Mouse (Mus musculus): Measurements from ENCODE around the gene Uhrf1. TPM values are rescaled to one million over a fixed set of nuclear protein-coding genes. Genes with fewer than 3 reads are reported as not detected.

Uhrf1 gene
- polyA plus RNA-seq, 1 experiment from 2014 or later: 48.1 TPM

GRCm38 (mm10) chr17:56281193-56281592 lies 21.9 kb upstream of the Uhrf1 start:
- Histone ChIP-seq H3K27me3 (replicated peaks; ENCODE audit: control insufficient read depth, insufficient read depth, low read length) (no peaks in the 10 kb centered on the region), H3K9me3 (ENCODE audit: control insufficient read depth, low read length) (no peaks in the 10 kb centered on the region), H3K36me3 (ENCODE audit: control insufficient read depth, insufficient read depth) (no peaks in the 10 kb centered on the region), H3K27ac (ENCODE audit: low read length) (no peak overlapping the region), H3K4me3 (replicated peaks; ENCODE audit: low read length) (no peak overlapping the region), H3K4me2 (ENCODE audit: low read length) (no peak overlapping the region), H3K9ac (replicated peaks; ENCODE audit: low read depth, low read length) (no peak overlapping the region), H3K4me1 (replicated peaks; ENCODE audit: control insufficient read depth, insufficient read depth, low read length) (peaks cover 8% of the 10 kb centered on the region)
- WGBS: 91% methylated on average over 12 of the region's 12 CpGs
- ATAC-seq: no peak

DNA sequence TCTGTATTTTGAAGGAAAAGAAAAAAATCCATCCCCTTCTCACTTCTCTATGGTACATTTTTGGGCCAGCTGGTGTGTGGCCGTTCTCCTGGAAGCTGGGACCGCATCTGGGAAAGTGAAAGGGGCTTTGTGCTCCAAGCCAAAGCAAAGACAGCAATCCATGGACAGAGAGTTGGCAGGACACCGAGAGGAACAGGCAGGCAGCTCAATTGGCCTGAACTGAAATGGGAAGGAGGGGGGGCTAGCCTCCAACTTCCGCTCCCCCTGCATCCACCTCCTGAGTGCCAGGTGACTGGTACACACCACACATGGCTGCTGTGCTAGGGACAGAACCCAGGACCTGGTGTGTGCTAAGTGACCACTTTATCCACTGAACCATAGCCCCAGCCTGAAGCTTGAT lies 20.3 kb upstream of the Uhrf1 start:
- no peaks in the 10 kb centered on the region for H3K36me3 ChIP-seq (ENCODE audit: control insufficient read depth, insufficient read depth)
- 69% methylated on average over 4 of the region's 4 CpGs for WGBS
- no peak overlapping the region for H3K4me2 ChIP-seq (ENCODE audit: low read length)
- H3K4me1 ChIP-seq (replicated peaks; ENCODE audit: control insufficient read depth, insufficient read depth, low read length): no peaks in the 10 kb centered on the region
- H3K9ac ChIP-seq (replicated peaks; ENCODE audit: low read depth, low read length): no peak overlapping the region
- no peak for ATAC-seq
- H3K27ac ChIP-seq (ENCODE audit: low read length): no peak overlapping the region
- no peaks in the 10 kb centered on the region for H3K27me3 ChIP-seq (replicated peaks; ENCODE audit: control insufficient read depth, insufficient read depth, low read length)
- no peaks in the 10 kb centered on the region for H3K9me3 ChIP-seq (ENCODE audit: control insufficient read depth, low read length)
- no peak overlapping the region for H3K4me3 ChIP-seq (replicated peaks; ENCODE audit: low read length)

- no peaks in the 10 kb centered on the region for H3K36me3 ChIP-seq (ENCODE audit: control insufficient read depth, insufficient read depth)
- 90% methylated on average over 8 of the region's 8 CpGs for WGBS
- H3K4me3 ChIP-seq (replicated peaks; ENCODE audit: low read length): no peak overlapping the region
- H3K9ac ChIP-seq (replicated peaks; ENCODE audit: low read depth, low read length): no peak overlapping the region
- no peak overlapping the region for H3K27ac ChIP-seq (ENCODE audit: low read length)
- no peak overlapping the region for H3K4me2 ChIP-seq (ENCODE audit: low read length)
- no peaks in the 10 kb centered on the region for H3K9me3 ChIP-seq (ENCODE audit: control insufficient read depth, low read length)
- H3K27me3 ChIP-seq (replicated peaks; ENCODE audit: control insufficient read depth, insufficient read depth, low read length): no peaks in the 10 kb centered on the region
- no peak for ATAC-seq
- H3K4me1 ChIP-seq (replicated peaks; ENCODE audit: control insufficient read depth, insufficient read depth, low read length): no peaks in the 10 kb centered on the region
These were observed 19.8 kb upstream of the Uhrf1 start for GRCm38 (mm10) chr17:56283316-56283715.

- 96% methylated on average over 11 of the region's 11 CpGs for WGBS
These were observed 17.1 kb upstream of the Uhrf1 start for GRCm38 (mm10) chr17:56285995-56286394.

GRCm38 (mm10) chr17:56287830-56288229 lies 15.3 kb upstream of the Uhrf1 start:
- 58% methylated on average over 3 of the region's 3 CpGs for WGBS
- Histone ChIP-seq H3K9me3 (ENCODE audit: control insufficient read depth, low read length) (no peaks in the 10 kb centered on the region), H3K4me3 (replicated peaks; ENCODE audit: low read length) (no peak overlapping the region), H3K9ac (replicated peaks; ENCODE audit: low read depth, low read length) (no peak overlapping the region), H3K4me1 (replicated peaks; ENCODE audit: control insufficient read depth, insufficient read depth, low read length) (peaks cover 11% of the 10 kb centered on the region), H3K27me3 (replicated peaks; ENCODE audit: control insufficient read depth, insufficient read depth, low read length) (no peaks in the 10 kb centered on the region), H3K4me2 (ENCODE audit: low read length) (no peak overlapping the region), H3K36me3 (ENCODE audit: control insufficient read depth, insufficient read depth) (no peaks in the 10 kb centered on the region), H3K27ac (ENCODE audit: low read length) (no peak overlapping the region)
- ATAC-seq: no peak

More at GRCm38 (mm10) chr17:56285995-56286394, 17.1 kb upstream of the Uhrf1 start:
- Histone ChIP-seq H3K9me3 (ENCODE audit: control insufficient read depth, low read length) (no peaks in the 10 kb centered on the region), H3K4me2 (ENCODE audit: low read length) (no peak overlapping the region), H3K36me3 (ENCODE audit: control insufficient read depth, insufficient read depth) (no peaks in the 10 kb centered on the region), H3K27ac (ENCODE audit: low read length) (no peak overlapping the region), H3K9ac (replicated peaks; ENCODE audit: low read depth, low read length) (no peak overlapping the region), H3K4me3 (replicated peaks; ENCODE audit: low read length) (no peak overlapping the region), H3K4me1 (replicated peaks; ENCODE audit: control insufficient read depth, insufficient read depth, low read length) (peaks cover 11% of the 10 kb centered on the region), H3K27me3 (replicated peaks; ENCODE audit: control insufficient read depth, insufficient read depth, low read length) (no peaks in the 10 kb centered on the region)
- no peak for ATAC-seq

DNA sequence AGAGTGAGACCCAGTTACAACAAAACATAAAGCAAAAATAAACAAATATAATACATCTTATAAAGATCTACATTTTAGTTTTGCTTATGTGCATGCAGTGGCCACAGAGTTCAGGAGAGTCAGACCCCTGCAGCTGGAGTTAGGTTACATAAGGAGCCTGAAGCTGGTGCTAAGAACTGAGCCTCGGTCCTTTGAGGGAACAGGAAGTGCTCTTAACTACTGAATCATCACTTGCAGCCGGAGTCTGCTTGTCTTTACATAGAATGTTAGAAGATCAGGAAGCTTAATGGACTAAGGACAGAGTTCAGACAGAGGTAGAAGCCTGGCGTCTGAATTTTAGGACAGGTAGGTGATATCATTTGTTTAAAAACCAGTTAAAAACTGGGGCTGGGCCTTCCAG lies 14.3 kb upstream of the Uhrf1 start:
- Histone ChIP-seq H3K4me2 (ENCODE audit: low read length) (no peak overlapping the region), H3K9ac (replicated peaks; ENCODE audit: low read depth, low read length) (no peak overlapping the region)

DNA sequence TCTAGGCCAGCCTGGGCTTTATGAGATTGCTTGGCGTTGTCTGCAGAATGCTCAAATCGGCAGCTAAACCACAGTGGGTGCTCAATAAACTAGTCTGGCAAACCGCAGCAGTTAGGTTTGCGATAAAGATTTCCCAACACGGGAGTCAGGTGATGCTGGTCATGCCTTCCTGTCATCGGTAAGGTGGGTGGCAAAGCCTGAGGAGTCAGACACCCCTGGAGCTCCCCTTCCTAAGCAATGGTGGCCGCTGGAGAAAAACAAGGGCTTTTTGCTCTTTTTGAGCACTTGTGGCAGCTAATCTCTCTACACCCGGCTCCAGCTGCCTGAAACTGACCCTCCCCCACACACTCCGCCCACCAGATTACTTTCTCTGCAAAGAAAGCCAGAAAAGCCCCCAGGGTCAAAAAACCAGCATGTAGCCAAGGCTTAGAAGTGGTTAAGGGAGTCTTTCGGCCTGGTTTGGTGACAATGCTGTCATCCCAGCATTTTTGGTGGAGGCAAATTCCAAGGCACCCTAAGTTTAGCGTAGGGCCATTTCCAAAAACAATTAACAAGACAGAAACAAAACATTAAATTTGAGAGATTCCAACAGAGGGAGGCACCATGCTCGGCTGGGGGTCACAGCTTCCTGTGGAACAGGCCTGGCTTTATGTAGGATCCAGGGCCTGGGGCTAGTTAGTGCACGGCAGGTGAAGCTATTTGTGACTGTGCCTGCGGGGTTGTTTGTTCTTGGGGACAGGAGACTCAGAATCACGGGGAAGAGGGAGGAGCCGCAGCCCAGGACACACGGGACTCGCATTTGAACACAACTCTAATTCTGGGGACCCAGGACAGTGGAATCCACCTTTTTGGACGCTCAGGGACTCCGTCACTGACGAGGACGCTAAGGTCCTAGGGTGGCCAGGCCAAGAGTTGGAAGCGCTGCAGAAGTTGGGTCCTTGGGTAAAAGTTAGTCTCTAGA lies 13.5 kb upstream of the Uhrf1 start:
- H3K27ac ChIP-seq (ENCODE audit: low read length): peak overlapping the region; percentile 26; the same call in 1 of the 2 replicates
- no peaks in the 10 kb centered on the region for H3K36me3 ChIP-seq (ENCODE audit: control insufficient read depth, insufficient read depth)
- no peaks in the 10 kb centered on the region for H3K27me3 ChIP-seq (replicated peaks; ENCODE audit: control insufficient read depth, insufficient read depth, low read length)
- H3K9ac ChIP-seq (replicated peaks; ENCODE audit: low read depth, low read length): peak overlapping the region; percentile 33; the same call in 1 of the 2 replicates
- peaks cover 11% of the 10 kb centered on the region for H3K4me1 ChIP-seq (replicated peaks; ENCODE audit: control insufficient read depth, insufficient read depth, low read length)
- peak overlapping the region; percentile 20 for H3K4me2 ChIP-seq (ENCODE audit: low read length)
- H3K4me3 ChIP-seq (replicated peaks; ENCODE audit: low read length): peak overlapping the region; percentile 26
- WGBS: 5% methylated on average over 23 of the region's 23 CpGs
- no peak for ATAC-seq
- H3K9me3 ChIP-seq (ENCODE audit: control insufficient read depth, low read length): no peaks in the 10 kb centered on the region

More for the DNA sequence above, 14.3 kb upstream of the Uhrf1 start:
- 38% methylated on average over 3 of the region's 3 CpGs for WGBS
- H3K9me3 ChIP-seq (ENCODE audit: control insufficient read depth, low read length): no peaks in the 10 kb centered on the region
- H3K36me3 ChIP-seq (ENCODE audit: control insufficient read depth, insufficient read depth): no peaks in the 10 kb centered on the region
- H3K4me1 ChIP-seq (replicated peaks; ENCODE audit: control insufficient read depth, insufficient read depth, low read length): peaks cover 11% of the 10 kb centered on the region
- H3K4me3 ChIP-seq (replicated peaks; ENCODE audit: low read length): no peak overlapping the region
- ATAC-seq: no peak
- no peak overlapping the region for H3K27ac ChIP-seq (ENCODE audit: low read length)
- no peaks in the 10 kb centered on the region for H3K27me3 ChIP-seq (replicated peaks; ENCODE audit: control insufficient read depth, insufficient read depth, low read length)

DNA sequence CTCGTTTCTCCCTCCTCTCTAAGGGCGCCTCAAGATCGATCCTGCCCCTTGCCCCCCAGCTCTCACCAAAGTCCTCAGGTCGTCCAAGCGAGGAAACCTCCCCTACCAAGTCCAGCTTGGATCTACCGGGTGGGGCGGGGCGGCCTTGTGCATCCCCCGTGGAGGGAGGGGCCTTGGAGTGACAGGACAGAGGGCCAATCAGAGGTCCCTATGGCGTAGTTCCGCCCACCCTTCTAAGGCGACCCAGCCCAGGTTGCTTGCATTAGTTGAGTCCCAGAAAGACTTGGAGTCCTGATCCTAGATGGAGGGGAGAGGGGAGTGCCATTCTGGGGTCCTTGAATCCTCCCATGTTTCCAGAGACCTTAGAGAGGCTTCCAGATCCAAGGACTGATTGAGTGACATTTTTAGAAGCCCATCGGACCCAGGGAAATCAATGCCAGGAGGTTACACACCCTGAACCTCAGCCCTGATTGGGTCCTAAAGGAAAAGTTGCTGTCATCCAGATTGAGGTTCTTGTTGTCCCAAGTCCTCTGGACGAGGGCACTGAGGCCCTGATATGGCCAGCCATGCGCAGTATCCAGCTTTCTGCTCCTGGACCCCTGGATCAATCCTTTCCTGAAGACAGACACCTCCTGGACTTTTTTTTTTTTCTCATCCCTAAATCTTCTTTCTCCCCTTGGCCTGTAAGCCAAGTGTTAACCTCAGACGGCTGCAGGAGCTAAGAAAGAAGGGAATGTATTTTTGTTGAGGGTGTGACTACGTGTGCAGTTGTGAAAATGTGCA lies 12.5 kb upstream of the Uhrf1 start:
- no peaks in the 10 kb centered on the region for H3K36me3 ChIP-seq (ENCODE audit: control insufficient read depth, insufficient read depth)
- H3K4me3 ChIP-seq (replicated peaks; ENCODE audit: low read length): peak overlapping the region; percentile 26
- peak overlapping the region; percentile 33; the same call in 1 of the 2 replicates for H3K9ac ChIP-seq (replicated peaks; ENCODE audit: low read depth, low read length)
- peak overlapping the region; percentile 20 for H3K4me2 ChIP-seq (ENCODE audit: low read length)
- ATAC-seq: peak; percentile 64
- H3K9me3 ChIP-seq (ENCODE audit: control insufficient read depth, low read length): no peaks in the 10 kb centered on the region
- no peaks in the 10 kb centered on the region for H3K27me3 ChIP-seq (replicated peaks; ENCODE audit: control insufficient read depth, insufficient read depth, low read length)
- 5% methylated on average over 17 of the region's 17 CpGs for WGBS
- H3K4me1 ChIP-seq (replicated peaks; ENCODE audit: control insufficient read depth, insufficient read depth, low read length): peaks cover 11% of the 10 kb centered on the region
- no peak overlapping the region for H3K27ac ChIP-seq (ENCODE audit: low read length)

DNA sequence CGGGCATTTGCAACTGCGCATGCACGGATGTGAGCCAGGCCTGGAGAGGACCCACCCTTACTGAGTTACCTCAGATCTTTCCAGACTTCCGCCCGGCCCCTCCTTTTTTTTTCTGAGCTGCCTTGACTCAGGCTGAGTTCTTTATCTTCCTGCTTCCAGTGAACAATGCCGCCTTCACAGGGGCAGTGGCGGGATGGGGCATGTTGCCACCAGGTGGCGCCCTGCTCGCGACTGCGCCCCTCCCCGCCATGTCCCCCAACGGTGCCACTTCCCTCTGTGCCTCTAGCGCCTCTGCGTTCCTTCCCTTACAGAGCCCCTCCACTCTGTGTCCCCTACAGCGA lies 12.0 kb upstream of the Uhrf1 start:
- H3K36me3 ChIP-seq (ENCODE audit: control insufficient read depth, insufficient read depth): no peaks in the 10 kb centered on the region
- H3K4me2 ChIP-seq (ENCODE audit: low read length): peak overlapping the region; percentile 20
- peak overlapping the region; percentile 12; the same call in 1 of the 2 replicates for H3K9ac ChIP-seq (replicated peaks; ENCODE audit: low read depth, low read length)
- no peaks in the 10 kb centered on the region for H3K27me3 ChIP-seq (replicated peaks; ENCODE audit: control insufficient read depth, insufficient read depth, low read length)
- peak overlapping the region; percentile 8 for H3K4me3 ChIP-seq (replicated peaks; ENCODE audit: low read length)
- WGBS: under 1% methylated on average over 16 of the region's 16 CpGs
- H3K9me3 ChIP-seq (ENCODE audit: control insufficient read depth, low read length): no peaks in the 10 kb centered on the region
- H3K27ac ChIP-seq (ENCODE audit: low read length): peak overlapping the region; percentile 16; the same call in 1 of the 2 replicates
- ATAC-seq: peak; percentile 82
- peaks cover 11% of the 10 kb centered on the region for H3K4me1 ChIP-seq (replicated peaks; ENCODE audit: control insufficient read depth, insufficient read depth, low read length)
